Mouse (Mus musculus) urinary bladder, adult 2 months (tissue): ENCODE measurements around the gene Leap2. TPM values are rescaled to one million over a fixed set of nuclear protein-coding genes. Genes with fewer than 3 reads are reported as not detected.

Source experiments
- DNase-seq: peaks from one replicate; pipeline ENCODE4 v3.0.0; 2022; ENCODE audit warnings: low spot score
- polyA plus RNA-seq: library from polyadenylated mRNA; depleted of rRNA; stranded (reverse); fragments of >200 nt; gene quantifications from 2 replicates; pipeline ENCODE4 v1.2.3, GENCODE M21; 2012; rRNA removed

Gene Leap2
- polyA plus RNA-seq, result not detected in 2 replicates

DNA sequence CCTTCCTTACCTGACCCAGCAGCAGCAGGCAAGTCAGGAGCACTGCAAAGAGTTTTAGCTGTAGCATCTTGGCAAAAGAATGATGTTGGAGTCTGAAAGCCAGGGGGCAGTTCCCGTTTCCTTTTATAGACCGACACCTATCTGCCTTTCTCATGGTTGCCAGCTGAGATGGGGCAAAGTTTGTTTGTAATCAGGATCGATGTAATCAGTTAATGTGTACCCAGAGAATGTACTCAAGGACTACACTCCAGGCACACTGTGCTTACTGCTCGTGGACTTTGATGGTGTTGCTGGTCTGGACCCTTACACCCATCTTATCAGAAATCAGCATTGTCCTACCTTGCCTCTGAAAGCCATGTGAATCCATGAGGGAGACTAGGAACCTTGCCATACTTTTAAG lies at the start of gene Leap2:
Gene Leap2, minus strand, starts transcription at position 135 of the 400 bp plus-strand sequence.
- no peak for DNase-seq

DNA sequence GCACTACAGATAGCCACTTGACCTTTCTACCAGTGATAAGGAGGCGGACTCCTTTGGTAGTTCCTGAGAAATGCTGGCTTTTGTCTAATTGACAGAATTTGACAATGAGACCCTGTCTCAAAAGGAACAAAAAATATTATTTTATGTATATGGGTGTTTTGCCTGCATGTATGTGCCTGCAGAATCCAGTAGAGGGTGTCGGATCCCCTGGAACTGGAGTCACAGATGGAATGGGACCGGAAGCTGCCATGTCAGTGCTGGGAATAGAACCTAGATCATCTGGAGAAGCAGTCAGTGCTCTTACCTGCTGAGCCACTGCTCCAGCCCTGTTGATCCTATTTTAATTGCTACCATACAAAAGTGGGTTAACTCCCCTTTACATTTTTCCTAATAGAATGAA lies 49.7 kb upstream of the Leap2 start:
- DNase-seq, result no peak

DNA sequence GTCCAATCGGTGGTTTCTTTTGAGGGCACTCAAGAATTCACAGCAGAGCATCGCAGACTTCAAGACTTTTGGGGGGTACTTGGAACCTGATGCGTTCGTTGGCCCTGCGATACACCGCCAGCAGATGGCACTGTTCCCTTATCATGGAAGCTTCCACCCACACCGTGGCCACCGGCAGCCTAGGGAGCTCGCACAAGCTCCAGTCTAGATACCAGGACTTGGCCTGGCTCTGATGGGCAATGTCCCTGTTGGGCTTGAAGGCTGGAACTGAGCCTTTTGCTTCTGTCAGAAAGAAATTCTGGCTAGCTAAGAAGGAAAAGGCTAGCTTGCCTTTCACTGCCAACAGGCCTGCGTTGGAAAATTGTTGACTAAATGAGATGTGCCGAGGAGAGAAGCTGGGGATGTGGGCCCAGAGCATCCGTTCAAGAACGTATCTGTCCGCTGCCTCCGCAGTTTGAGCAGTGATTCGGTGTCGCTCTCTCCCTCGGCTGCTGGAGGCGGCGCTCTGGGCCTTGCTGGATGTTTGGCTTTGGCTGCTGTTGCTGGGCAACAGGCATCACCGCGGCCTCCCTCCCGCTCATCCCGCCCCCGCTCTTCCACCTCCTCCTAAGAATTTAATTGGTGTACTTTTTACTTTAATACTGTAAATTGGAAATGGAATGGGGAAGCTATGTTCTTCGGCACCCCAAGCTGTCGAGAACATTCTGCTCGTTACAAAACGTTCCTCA lies 47.2 kb upstream of the Leap2 start, which contains the start of gene Gm9837:
Gene Gm9837, minus strand, starts transcription at position 512 of the 728 bp plus-strand sequence.
- peak; percentile 77 for DNase-seq

DNA sequence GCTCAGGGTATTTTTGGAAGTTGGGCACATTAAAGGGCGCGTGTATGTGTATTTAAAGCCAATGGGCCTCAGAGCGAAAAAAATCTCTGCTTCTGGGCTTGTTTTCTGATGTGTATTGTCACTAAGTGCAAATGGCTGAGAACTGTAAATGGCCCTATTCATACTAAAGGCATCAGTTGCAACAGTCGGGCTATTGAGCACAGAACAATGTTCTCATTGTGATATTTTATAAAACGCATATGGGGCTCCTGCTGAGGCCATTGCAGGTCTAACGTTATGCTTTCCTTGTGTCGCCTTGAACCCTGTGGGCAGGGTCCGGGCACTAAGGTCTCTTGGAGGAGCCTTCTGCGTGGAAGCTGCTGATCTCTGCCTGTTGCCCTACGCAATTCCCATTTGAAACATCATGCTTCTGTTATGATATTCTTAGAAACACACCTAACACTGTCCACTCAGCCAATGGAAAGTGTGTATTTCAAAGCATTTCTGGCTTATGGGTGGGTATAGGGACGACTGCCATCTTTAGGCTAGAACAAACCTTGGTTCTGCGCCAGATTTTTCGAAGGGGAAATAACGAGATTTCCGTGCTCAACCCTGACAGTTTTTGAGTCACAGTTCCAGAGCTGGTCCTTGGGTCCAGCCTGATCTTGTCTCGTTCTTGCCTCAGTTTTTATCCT lies 46.5 kb upstream of the Leap2 start:
- DNase-seq, result no peak

DNA sequence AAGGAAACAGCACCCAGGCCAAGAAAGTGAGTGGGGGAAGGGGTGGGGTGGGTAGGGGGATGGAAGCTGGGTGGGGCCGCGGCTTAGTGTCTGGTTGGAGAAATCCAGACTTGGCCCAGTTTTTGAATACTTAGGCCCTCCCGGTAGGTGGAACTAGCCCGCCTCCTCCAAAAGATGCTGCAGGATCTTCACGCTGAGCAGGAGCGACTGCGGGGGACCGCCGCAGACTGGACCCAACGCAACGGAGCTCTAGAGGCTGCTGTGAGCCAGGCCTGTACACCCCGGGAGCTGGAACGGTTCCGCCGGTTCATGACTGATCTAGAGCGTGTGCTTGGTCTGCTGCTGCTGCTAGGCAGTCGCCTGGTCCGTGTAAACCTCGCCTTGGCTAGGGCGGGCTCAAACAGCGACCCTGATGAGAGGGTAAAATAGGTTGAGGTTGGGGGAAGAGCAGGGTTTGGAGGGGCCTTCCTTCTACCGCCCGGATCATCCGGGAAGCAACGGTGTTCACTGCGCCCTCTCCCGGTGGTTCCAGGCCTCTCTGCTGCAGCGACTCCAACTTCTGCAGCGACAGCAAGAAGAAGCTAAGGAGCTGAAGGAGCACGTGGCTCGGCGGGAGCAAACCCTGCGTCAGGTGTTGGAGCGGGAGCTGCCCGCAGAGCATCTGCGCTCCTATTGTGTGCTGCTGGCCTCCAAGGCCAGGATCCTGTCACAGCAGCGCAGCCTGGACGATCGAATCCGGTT lies 43.4 kb upstream of the Leap2 start:
- peak; percentile 64 for DNase-seq

DNA sequence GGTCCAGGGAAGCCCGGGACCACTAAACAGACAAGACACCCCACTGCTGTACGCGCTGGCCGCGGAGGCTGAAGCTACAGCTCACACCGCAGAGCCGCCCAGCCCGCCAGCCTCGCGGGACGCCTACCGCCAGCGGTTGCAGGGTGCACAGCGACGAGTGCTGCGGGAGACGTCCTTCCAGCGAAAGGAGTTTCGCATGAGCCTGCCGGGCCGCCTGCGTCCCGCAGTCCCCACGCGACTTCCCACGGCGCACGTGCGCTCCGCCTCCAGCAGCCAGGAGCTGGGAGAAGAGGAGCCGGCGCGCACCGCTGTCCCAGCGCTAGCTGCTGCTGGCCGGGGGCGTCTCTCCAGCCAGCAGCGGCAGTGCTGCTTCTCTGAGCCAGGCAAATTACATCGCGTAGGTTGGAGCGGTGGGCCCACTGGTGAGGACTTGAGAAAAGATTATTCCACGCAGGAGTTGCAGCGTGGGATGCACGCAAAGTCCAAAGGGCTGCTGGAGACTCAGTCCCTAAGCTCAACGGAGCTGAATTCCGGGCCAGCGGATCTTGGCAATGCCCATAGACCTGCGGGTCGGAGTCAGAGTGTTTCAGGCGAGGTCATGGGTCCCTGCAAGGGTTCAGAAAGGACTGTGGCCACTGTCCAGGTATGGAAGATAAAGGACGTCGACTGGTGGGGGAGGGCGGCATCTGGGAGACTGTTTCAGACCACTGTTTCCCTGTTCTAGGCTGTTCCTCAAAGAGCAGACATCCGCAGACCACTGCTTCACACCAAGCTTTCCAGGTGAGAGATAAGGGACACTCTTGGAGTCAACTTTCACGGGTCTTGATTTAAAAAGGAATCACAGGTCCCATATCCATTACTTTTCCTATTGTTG lies 40.8 kb upstream of the Leap2 start:
- DNase-seq, result no peak

DNA sequence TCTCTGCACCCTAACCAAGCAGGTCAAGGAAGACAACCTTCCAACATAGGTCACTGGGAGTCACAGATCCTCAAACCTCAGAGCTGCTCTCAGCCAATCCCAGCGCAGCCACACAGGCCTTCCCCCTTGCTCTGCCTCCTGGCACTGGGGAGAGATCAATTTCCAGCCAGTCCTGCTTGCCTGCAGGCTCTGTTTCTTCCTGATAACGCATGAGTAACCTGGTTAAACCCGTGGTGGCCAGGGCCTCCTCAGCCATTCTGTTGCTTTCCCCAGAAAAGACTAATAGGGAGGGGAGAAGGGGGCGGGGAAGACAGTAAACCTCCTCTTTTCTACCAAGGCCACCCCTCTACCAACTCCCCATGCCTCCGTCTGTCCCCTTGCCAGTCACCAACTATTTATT lies 38.8 kb upstream of the Leap2 start:
- DNase-seq, result no peak

DNA sequence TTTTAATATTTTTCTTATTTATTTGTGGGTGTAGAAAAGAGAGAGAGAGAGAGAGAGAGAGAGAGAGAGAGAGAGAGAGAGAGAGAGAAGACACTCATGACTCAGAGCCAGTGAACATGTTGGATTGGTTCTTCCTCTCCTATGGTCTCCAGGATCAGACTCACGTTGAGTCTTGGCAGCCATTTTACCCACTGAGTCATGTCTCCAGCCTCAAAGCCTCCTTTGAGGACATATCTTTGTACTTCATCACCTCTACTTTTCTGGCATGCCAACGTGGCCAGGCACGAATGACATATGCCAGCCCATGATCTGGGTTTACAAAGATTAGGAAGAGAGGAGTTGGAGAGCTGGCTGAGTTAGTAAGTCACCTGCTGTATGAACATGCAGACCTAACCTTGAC lies 37.2 kb upstream of the Leap2 start:
- no peak for DNase-seq

DNA sequence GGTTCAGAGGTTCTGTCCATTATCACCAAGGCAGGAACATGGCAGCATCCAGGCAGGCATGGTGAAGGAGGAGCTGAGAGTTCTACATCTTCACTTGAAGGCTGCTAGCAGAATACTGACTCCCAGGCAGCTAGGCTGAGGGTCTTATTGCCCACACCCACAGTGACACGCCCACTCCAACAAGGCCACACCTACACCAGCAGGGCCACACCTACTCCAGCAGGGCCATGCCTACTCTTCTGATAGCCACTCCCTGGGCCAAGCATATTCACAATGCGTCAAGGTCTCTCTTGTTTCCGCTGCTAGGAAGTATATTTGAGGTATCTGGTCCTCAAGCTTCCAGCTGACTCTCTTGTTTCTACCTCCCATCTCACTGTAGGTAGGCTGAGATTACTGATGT lies 36.0 kb upstream of the Leap2 start:
- DNase-seq, result no peak

DNA sequence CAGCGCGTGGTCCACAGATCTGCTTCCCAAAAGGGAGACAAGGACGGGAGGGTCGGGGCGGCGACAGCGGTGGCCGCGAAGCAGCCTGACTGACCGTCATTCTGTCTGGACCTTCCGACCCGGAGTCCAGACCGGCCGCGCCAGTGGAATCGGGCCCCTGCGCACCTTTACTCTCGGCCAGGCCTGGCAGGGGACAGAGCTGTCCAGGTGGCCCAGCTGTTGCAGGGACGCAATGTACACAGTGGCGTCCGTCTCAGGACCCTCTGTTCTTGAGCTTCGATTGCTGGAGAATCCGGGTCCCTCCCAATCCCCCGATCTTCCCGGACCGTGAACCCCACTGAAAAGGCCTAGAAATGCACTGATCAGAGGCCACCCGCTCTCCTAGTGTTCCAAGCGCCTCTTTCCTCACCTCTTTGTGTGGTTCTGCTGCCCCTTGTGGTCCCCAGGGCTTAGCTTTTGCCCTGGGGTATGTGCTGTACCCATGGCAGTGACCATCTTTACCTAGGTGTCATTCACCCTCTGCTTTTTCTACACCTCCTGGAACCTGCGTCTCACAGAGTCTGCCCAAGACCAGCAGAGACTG lies 34.5 kb upstream of the Leap2 start:
- no peak for DNase-seq

DNA sequence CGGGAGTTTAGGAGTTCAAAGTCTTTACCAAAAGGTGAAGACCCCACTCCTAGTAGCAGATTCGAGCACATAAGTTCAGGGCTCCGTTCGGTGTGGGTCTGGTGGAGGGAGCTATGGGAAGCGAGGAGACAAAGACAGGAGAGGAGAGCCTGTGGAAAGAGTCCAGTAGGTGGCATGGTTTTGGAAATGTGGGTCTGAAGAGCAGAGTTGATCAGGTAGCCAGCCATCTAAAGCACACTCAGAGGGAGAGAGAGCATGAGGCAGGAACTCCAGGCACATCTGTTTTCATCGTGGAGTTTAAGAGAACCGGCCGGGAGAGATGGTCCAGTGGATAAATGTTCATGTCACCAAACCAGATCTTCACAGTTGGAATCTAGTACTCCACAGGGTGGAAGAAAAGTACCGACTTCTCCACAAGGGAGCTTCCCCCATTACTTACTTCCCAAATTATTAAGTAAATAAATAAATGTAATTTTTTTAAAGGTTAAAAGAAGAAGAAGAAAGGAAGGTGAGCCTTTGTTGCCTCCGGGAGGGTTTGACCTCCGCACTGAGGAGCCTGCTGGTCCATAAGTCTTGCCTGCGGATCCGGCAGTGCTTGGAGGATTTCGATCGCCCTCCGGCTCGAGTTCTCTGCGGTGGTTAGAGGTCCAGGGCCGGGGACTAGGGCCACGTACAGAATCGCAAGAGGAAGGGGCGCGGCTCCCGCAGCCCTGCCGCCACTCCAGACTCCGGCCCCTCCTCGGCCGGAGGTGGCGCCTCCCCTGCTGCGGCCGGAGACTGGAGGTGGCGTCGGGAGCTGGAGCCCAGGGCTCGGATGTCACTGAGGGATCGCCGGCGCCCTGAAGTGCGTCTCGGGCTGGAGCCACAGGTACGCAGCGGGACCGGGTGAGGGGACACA lies 33.8 kb upstream of the Leap2 start, which contains the start of the genes Gm10447 and Shroom1:
Gene Gm10447, minus strand, starts transcription at position 637 of the 898 bp plus-strand sequence.
Gene Shroom1, plus strand, starts transcription at position 732 of the 898 bp plus-strand sequence.
- peak; percentile 69 for DNase-seq

DNA sequence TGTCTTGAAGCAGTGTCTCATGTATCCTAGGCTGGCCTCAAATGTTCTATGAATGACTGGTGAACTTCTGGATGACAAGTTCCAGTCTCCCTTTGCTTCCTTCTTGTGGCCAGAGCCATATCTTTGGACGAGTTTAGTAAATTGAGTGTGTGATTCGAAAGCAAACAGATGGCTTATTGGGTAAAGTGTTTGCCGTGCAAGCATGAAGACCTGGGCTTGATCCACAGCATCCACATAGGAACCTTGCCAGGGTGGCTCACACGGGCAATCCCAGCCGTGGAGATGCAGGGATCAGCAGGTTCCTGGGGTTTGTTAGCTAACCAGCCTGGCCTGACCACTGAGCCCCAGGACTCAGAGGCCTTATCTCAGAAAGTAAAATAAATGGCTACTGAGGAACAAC lies 30.1 kb upstream of the Leap2 start:
- DNase-seq, result no peak

DNA sequence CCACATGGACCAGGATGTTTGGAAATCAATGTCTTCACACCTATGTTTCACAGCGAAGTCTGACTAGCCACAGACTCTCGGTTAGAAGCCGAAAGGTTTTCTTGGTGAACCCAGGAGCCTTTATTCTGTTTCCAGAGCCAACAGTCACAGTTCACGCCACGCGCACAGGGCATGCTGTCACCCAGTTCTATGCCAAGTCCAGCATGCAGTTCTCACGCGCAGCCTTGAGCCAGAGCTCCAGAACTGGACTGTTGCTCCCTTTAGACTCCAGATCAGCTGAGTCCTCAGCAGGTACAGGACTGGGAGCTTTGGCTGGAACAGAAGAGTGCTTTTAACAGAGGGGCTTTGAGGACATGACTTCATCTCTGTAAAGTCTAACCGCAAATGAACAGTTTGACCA lies 29.4 kb upstream of the Leap2 start:
- no peak for DNase-seq

DNA sequence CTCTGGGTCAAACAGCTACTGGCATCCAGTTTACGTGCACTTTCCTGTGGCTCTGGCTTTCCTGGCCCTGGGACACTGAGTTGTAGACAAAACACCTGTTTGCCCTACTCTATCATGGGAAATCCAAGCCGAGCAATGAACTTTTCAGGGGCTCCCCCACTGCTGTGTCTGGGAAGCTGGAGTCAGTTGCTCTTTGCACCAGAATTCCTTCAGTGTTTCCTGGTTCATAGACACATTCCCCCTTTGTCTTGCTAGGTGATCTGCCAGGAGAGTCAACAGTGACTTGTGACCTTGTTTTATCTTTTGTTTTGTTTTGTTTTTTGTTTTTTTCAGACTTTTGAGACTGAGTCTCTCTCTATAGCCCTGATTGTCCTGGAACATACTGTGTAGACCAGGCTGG lies 28.4 kb upstream of the Leap2 start:
- no peak for DNase-seq

DNA sequence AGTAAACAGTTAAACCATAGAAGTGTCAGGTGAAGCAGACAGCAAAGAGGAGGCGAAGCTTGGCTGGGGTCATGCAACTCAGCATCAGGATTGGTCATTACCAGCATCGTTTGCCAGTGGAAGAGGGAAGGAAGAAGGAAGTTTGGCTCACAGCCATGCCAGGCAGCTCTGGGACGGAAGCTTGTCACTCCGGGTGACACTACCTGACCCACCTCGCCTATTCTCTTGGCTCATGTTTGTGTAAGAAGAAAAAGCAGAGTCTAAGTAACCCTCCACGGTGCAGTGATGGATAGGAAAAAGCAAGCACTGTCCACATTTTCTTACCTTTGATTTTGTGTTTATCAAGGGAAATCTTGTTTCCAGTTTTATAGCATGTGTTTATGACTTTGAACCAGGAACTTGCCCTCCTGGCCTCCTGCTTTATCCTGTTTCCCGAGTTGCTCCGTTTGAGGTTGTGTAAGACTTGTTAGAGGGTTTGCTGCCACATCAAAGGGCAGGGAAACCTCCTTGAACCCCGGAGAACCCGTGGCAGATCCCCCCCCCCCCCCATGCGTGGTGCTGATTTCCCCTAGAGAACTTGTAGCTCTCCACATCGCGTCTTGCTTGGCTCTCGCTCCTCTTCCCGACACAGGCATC lies 27.2 kb upstream of the Leap2 start:
- DNase-seq, result no peak

DNA sequence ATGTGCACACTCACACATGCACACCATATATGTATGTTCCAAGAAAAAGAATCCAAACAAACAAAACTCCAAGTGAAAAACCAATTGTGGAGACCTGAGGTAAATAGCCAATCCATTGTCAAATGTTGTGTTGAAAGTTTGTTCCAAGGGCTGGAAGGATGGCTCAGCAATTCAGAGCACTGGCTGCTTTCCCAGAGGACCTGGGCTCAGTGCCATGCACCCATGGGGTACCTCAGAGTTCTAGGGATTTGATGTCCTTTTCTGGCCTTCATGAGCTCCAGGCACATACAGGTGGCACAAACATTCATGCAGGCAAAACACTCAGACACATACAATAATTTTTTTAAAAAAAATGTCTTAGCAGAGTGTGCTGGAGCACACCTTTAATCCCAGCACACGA lies 25.6 kb upstream of the Leap2 start:
- DNase-seq, result no peak

DNA sequence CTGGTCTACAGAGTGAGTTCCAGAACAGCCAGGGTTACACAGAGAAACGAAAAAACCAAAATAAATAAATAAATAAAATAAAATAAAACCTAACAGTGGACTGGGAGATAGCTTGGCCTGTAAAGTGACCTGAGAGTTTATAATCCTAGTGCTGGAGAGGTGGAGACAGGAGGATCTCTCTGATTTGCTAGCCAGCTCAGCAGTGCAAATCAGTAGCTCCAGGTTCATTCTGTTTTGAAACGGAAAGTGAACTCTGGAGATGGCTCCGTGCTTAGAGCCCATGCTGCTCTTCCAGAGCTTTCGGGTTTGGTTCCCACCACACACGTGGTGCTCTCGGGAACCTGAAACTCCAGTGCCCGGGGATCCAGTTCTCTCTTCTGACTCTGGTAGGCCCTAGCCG lies 25.0 kb upstream of the Leap2 start:
- DNase-seq, result no peak

DNA sequence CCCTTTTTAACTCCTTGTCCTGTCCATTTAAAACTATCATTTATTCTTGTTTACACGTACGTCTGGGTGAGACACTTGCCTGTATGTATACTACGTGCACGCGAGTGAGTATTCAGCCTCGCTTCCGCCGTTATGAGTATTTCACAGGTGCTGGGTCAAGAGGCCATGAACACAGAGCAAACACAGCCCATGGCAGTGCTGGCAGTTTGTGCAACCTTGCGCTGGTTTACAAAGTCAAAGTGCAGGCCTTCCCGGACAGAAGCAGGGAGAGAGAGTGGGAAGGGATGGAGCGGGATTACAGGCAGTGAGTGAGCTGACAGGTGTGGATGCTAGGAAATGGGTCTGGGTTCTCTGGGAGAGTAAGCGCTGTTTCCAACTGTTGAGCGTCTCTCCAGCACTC lies 23.2 kb upstream of the Leap2 start:
- DNase-seq, result no peak

DNA sequence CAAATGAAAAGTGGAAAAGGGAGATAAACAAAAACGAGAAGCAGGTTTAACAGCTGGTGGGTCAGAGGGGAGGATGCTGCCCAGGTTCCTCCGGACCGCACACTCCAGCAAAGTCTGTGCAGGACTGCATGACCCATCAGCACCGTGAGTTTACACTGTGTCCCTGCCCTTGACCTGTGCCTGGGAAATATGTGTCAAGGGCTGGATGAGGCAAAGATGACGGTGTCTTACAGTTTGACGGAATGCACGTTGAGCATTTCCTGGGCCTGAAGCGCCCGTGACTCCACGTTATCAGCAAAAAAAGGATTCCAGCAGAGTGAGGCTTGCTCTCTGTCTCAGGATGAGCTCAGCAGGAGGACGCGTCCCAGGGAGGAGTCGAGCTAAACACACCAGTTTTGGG lies 22.6 kb upstream of the Leap2 start:
- no peak for DNase-seq

DNA sequence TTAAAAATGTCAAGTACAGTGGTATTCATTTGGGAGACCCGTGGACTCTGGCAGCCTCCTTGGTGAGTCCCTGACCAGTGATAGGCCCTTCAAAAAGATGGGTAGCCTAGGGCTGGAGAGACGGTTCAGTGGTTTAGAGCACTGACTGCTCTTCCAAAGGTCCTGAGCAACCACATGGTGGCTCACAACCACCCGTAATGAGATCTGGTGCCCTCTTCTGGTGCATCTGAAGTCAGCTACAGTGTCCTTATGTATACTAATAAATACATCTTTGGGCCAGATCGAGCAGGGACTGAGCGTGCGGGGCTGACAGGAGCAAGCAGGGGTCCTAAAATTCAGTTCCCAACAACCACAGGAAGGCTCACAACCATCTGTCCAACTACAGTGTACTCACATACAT lies 20.9 kb upstream of the Leap2 start:
- DNase-seq, result no peak
